Mouse (Mus musculus): ENCODE measurements around the gene Itgb7. TPM values are rescaled to one million over a fixed set of nuclear protein-coding genes. Genes with fewer than 3 reads are reported as not detected.

Itgb7 gene
- polyA plus RNA-seq, 1 experiment from 2014 or later, result 1.6 TPM

DNA sequence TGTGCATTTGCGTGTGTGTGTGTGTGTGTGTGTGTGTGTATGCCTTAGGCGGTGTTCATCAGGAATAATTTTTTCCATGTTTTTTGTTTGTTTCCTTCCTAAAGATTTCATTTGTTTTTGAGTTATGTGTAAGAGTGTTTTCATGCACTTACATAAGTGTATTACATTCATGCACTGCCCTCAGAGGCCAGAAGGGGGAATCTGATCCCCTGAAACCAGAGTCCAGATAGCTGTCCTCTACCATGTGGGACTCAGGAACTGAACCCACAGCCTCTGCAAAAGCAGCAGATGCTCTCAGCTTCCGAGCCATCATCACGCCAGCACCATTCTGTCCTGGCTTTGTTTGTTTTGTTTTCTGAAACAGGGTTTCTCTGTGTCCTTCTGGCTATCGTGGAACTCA is 33.8 kb upstream of the Itgb7 start:
- Histone ChIP-seq H3K27ac (ENCODE audit: low read depth, low read length) (no peak overlapping the region), H3K4me1 (ENCODE audit: control insufficient read depth, insufficient read depth, low read length) (no peaks in the 10 kb centered on the region), H3K4me3 (ENCODE audit: low read depth, low read length) (no peak overlapping the region), H3K4me2 (ENCODE audit: low read depth, low read length) (no peak overlapping the region), H3K27me3 (ENCODE audit: control insufficient read depth, insufficient read depth, low read length) (no peaks in the 10 kb centered on the region; the same call in 1 of the 2 replicates), H3K9me3 (ENCODE audit: control insufficient read depth, low read length) (no peaks in the 10 kb centered on the region), H3K9ac (replicated peaks; ENCODE audit: low read depth, low read length) (no peak overlapping the region), H3K36me3 (ENCODE audit: control insufficient read depth, insufficient read depth, low read length) (no peaks in the 10 kb centered on the region)
- ATAC-seq (ENCODE audit: low read depth), result no peak
- 87% methylated on average over 5 of the region's 5 CpGs for WGBS

DNA sequence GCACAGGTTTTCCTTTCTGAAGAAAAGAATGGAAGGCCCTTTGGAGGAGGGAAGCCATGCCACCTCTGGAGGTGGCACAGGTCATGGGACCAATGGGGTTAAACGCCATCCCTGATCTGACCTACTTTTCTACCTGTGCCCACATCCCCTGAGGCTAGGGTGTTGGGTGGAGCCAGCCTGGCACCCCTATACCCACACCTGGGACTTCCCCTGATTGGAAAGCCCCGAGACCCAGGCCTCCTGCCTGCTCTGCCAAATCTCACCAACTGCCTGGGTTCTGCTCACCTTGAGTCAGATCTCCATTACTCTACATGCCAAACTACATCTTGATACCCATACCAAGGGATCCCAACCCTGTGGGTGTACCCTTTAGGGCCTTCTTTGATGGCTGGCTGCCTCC is 31.3 kb upstream of the Itgb7 start:
- no peak overlapping the region for H3K4me2 ChIP-seq (ENCODE audit: low read depth, low read length)
- H3K27me3 ChIP-seq (ENCODE audit: control insufficient read depth, insufficient read depth, low read length), result peaks cover 5% of the 10 kb centered on the region; the same call in 1 of the 2 replicates
- ATAC-seq (ENCODE audit: low read depth), result no peak
- 80% methylated on average over 2 of the region's 2 CpGs for WGBS
- no peak overlapping the region for H3K4me3 ChIP-seq (ENCODE audit: low read depth, low read length)
- H3K4me1 ChIP-seq (ENCODE audit: control insufficient read depth, insufficient read depth, low read length), result no peaks in the 10 kb centered on the region
- no peaks in the 10 kb centered on the region for H3K9me3 ChIP-seq (ENCODE audit: control insufficient read depth, low read length)
- no peak overlapping the region for H3K27ac ChIP-seq (ENCODE audit: low read depth, low read length)
- H3K36me3 ChIP-seq (ENCODE audit: control insufficient read depth, insufficient read depth, low read length), result no peaks in the 10 kb centered on the region
- H3K9ac ChIP-seq (replicated peaks; ENCODE audit: low read depth, low read length), result no peak overlapping the region

DNA sequence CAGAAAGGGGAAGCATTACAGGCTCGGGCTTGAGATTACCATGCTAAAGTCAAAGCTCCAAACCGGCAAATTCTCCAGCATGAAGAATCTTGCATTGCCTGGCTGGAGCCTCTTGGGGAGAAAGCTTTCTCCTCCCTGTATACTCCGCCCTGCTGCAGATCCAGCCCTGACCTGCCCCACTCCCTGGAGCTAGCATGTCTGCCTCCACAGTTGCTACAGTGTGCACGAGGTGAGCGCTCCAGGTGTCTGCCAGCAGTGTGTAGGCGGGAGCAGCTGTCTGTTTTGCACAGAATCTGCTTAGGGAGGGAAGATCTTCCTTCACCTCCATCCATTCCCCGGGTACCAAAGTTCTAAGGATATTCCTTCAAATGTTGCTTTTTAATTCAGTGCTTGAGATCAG is 30.8 kb upstream of the Itgb7 start:
- H3K36me3 ChIP-seq (ENCODE audit: control insufficient read depth, insufficient read depth, low read length), result no peaks in the 10 kb centered on the region
- no peak overlapping the region for H3K27ac ChIP-seq (ENCODE audit: low read depth, low read length)
- H3K4me3 ChIP-seq (ENCODE audit: low read depth, low read length), result no peak overlapping the region
- H3K4me2 ChIP-seq (ENCODE audit: low read depth, low read length), result no peak overlapping the region
- no peak for ATAC-seq (ENCODE audit: low read depth)
- peaks cover 8% of the 10 kb centered on the region; the same call in 1 of the 2 replicates for H3K27me3 ChIP-seq (ENCODE audit: control insufficient read depth, insufficient read depth, low read length)
- peaks cover under 1% of the 10 kb centered on the region; the same call in 1 of the 2 replicates for H3K4me1 ChIP-seq (ENCODE audit: control insufficient read depth, insufficient read depth, low read length)
- no peak overlapping the region for H3K9ac ChIP-seq (replicated peaks; ENCODE audit: low read depth, low read length)
- 60% methylated on average over 7 of the region's 7 CpGs for WGBS
- H3K9me3 ChIP-seq (ENCODE audit: control insufficient read depth, low read length), result no peaks in the 10 kb centered on the region

DNA sequence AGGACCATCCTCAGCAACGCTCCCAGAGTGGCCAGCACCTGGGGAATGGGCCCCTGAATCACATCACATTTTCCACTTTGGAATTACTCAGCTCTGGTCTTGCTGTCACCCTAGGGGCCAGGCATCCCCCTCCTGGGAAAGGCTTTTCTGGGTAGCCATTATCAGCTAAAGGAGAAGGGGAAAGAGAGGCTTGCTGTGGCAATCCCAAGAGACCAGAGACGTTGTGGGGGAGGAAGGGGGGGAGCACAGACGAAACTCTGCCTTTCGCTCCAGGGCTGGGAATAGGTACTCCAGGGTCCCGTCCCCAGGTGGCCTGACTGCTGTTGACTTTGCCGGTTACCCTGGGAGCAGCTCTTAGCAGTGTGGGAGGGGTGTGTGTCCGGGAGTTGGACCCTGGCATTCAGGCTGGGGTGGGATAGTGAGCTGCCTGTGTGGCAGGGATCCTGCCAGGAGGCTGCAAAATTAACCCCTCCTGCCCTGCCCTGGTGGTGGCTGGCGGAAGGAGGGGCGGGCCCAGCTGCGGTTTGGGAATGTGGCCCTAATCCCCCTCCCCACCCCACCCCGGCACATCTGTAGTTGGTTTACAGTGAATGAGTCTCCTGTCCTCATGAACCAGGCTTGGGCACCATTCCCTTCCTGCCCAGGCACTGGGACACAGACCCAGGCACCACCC is 27.0 kb upstream of the Itgb7 start:
- WGBS, result 16% methylated on average over 11 of the region's 11 CpGs
- H3K4me2 ChIP-seq (ENCODE audit: low read depth, low read length), result no peak overlapping the region

DNA sequence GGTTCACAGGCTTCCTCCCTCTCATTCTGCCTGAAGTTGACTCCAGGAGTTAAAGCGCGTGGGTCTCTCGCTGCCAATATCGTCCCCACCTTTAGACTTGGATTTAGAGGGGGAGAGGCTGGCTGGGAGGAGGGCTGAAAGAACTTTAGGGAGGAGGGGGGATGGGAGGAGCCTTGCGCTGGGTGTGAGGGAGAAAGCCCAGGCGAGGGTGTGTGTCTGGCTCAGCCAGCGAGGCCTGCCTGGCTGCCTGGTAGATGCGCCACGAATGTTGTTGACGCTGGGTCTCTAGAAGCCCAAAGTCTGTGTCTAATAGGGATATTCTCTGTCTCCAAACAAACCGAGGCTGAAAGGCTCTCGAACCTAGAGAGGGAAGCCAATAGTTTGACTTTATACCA is 26.3 kb upstream of the Itgb7 start:
- H3K27me3 ChIP-seq (ENCODE audit: control insufficient read depth, insufficient read depth, low read length), result peaks cover 13% of the 10 kb centered on the region; the same call in 1 of the 2 replicates
- H3K9ac ChIP-seq (replicated peaks; ENCODE audit: low read depth, low read length), result no peak overlapping the region
- WGBS, result 6% methylated on average over 12 of the region's 12 CpGs
- H3K36me3 ChIP-seq (ENCODE audit: control insufficient read depth, insufficient read depth, low read length), result no peaks in the 10 kb centered on the region
- peak overlapping the region; percentile 50 for H3K4me3 ChIP-seq (ENCODE audit: low read depth, low read length)
- no peaks in the 10 kb centered on the region for H3K9me3 ChIP-seq (ENCODE audit: control insufficient read depth, low read length)
- H3K4me1 ChIP-seq (ENCODE audit: control insufficient read depth, insufficient read depth, low read length), result peaks cover 4% of the 10 kb centered on the region; the same call in 1 of the 2 replicates
- no peak overlapping the region for H3K27ac ChIP-seq (ENCODE audit: low read depth, low read length)
- no peak for ATAC-seq (ENCODE audit: low read depth)
- H3K4me2 ChIP-seq (ENCODE audit: low read depth, low read length), result peak overlapping the region; percentile 92

More for the DNA sequence above, 27.0 kb upstream of the Itgb7 start:
- Histone ChIP-seq H3K9ac (replicated peaks; ENCODE audit: low read depth, low read length) (no peak overlapping the region), H3K36me3 (ENCODE audit: control insufficient read depth, insufficient read depth, low read length) (no peaks in the 10 kb centered on the region), H3K4me1 (ENCODE audit: control insufficient read depth, insufficient read depth, low read length) (peaks cover 4% of the 10 kb centered on the region; the same call in 1 of the 2 replicates), H3K4me3 (ENCODE audit: low read depth, low read length) (no peak overlapping the region), H3K27me3 (ENCODE audit: control insufficient read depth, insufficient read depth, low read length) (peaks cover 13% of the 10 kb centered on the region; the same call in 1 of the 2 replicates), H3K27ac (ENCODE audit: low read depth, low read length) (no peak overlapping the region), H3K9me3 (ENCODE audit: control insufficient read depth, low read length) (no peaks in the 10 kb centered on the region)
- no peak for ATAC-seq (ENCODE audit: low read depth)

DNA sequence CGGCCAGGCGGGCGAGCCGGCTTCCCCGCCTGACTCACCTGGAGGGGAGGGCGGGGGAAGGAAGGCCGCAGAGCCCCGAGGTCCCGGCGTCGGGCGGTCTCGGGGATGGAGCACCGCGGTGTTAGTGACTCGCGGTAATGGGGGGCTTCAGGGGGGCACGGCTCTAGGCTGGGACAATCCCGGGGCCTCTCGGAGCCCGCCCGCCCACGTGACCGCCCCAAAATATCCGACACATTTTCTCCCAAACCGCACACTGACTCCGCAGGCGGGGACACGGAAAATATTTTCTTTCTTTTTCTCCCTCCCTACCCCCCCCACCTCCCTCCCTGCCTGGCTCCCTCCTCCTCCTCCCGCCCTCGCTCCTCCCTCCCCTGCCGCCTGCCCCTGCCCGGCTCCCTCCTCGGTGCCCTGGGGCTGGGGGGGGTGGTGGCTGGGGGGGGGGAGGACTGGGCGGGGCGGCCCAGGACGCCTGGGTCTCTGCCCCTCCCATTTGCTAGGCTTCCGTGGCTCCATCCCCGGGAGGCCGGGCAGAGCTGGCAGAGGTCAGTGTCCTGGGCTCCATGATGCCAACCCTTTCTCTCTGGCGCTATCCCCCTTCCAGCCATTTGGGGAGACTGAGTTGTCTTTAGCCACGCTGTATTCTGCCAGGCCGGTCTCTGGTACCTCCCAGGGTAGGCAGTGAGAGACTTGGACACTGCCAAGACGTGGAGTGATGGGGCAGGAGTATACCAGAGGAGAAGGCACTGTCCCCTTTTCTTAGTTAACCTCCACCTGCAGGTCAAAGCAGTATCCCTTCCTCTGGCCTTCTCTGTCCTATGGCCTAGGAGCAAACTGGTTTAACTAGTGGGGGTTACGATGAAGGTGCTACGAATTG is 25.7 kb upstream of the Itgb7 start, which contains the start of gene Rarg:
Gene Rarg, minus strand, starts transcription at position 316 of the 874 bp plus-strand sequence.
- no peak within 1 kb of the TSS for H3K27ac ChIP-seq (ENCODE audit: low read depth, low read length)
- H3K9ac ChIP-seq (replicated peaks; ENCODE audit: low read depth, low read length), result peak within 1 kb of the TSS; percentile 47
- peaks cover 13% of the 10 kb centered on the region; the same call in 1 of the 2 replicates for H3K27me3 ChIP-seq (ENCODE audit: control insufficient read depth, insufficient read depth, low read length)
- H3K36me3 ChIP-seq (ENCODE audit: control insufficient read depth, insufficient read depth, low read length), result no peaks in the 10 kb centered on the region
- H3K4me2 ChIP-seq (ENCODE audit: low read depth, low read length), result peak within 1 kb of the TSS; percentile 92
- ATAC-seq (ENCODE audit: low read depth), result peak; percentile 42; the same call in 1 of the 2 replicates
- 1% methylated on average over 37 of the region's 46 CpGs for WGBS
- H3K4me3 ChIP-seq (ENCODE audit: low read depth, low read length), result peak within 1 kb of the TSS; percentile 50
- no peaks in the 10 kb centered on the region for H3K9me3 ChIP-seq (ENCODE audit: control insufficient read depth, low read length)
- H3K4me1 ChIP-seq (ENCODE audit: control insufficient read depth, insufficient read depth, low read length), result peaks cover 4% of the 10 kb centered on the region; the same call in 1 of the 2 replicates

DNA sequence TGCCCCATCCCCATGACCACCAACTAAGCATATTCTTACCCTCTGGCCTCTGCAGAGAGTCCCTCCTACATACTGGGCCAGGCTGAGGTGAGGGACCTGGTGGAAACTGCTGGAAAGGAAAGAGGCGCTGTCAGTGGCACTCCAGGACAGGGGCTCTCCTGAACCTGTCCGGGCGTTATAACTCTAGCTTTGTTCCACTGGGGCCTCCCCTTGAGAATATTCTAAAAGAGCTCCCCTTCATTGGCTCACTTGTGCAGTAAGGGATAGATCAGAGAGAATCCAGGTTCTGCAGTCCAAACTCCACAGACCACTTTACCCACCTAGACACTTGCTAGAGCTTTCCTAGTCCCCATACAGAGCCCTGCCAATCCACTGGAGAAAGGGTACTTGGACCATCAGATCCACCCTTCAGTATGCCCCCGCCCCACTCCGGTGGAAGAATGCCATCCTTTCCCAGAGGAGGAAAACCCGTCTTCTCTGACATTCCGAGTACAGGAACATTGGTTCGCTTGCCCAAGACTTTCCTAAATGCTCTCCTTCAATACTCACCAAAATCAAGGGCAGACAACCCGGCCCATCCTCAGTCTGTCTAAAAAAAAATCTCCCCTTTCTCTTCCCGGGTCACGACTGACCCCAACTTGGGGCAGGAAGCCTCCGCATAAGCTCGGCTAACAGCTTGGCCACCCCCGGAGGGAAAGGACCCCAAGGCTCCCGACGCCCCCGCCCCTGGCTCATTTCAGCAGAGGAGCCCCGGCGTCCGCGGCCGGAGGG is 24.9 kb upstream of the Itgb7 start:
- Histone ChIP-seq H3K9me3 (ENCODE audit: control insufficient read depth, low read length) (no peaks in the 10 kb centered on the region), H3K36me3 (ENCODE audit: control insufficient read depth, insufficient read depth, low read length) (no peaks in the 10 kb centered on the region), H3K9ac (replicated peaks; ENCODE audit: low read depth, low read length) (peak overlapping the region; percentile 47), H3K4me2 (ENCODE audit: low read depth, low read length) (peak overlapping the region; percentile 92), H3K4me1 (ENCODE audit: control insufficient read depth, insufficient read depth, low read length) (peaks cover 4% of the 10 kb centered on the region; the same call in 1 of the 2 replicates), H3K27ac (ENCODE audit: low read depth, low read length) (no peak overlapping the region), H3K4me3 (ENCODE audit: low read depth, low read length) (peak overlapping the region; percentile 50), H3K27me3 (ENCODE audit: control insufficient read depth, insufficient read depth, low read length) (peaks cover 13% of the 10 kb centered on the region; the same call in 1 of the 2 replicates)
- ATAC-seq (ENCODE audit: low read depth), result peak; percentile 9; the same call in 1 of the 2 replicates
- 7% methylated on average over 22 of the region's 22 CpGs for WGBS

DNA sequence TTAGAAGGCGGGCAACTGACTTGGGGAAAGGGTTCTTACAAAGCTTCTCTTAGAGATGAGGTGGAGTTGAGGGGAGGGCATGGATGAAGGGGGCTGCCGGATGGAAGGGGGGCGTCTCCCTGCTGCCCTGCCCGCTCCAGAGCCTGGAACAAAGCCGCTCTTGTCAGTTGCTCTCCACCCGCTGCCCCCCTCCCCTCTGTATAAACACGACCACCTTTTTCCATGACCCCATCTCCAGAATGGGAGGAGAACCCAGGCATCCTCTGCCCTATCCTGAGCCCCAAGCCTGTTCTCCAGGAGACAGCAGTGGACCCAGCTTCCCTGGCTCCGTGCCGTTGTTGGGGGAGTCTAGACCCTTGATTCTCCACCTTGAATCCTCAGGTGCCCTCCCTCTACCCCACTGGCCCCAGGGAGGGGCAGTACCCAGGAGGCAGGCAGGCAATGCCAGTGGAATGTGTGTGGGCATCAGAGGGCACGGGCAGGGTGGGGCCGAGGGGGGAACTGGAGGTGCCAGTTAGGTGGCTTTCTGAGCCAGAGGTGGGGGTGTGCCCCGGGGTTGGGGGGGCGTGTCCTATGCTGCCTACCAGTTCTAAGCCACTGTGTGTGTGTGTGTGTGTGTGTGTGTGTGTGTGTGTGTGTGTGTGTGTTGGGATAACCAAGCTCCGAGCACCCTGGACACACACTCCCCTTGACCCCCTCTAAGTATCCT is 24.0 kb upstream of the Itgb7 start:
- H3K9ac ChIP-seq (replicated peaks; ENCODE audit: low read depth, low read length), result no peak overlapping the region
- no peak overlapping the region for H3K4me2 ChIP-seq (ENCODE audit: low read depth, low read length)
- peaks cover 13% of the 10 kb centered on the region; the same call in 1 of the 2 replicates for H3K27me3 ChIP-seq (ENCODE audit: control insufficient read depth, insufficient read depth, low read length)
- H3K4me3 ChIP-seq (ENCODE audit: low read depth, low read length), result no peak overlapping the region
- H3K36me3 ChIP-seq (ENCODE audit: control insufficient read depth, insufficient read depth, low read length), result no peaks in the 10 kb centered on the region
- 67% methylated on average over 14 of the region's 14 CpGs for WGBS
- no peaks in the 10 kb centered on the region for H3K9me3 ChIP-seq (ENCODE audit: control insufficient read depth, low read length)
- H3K27ac ChIP-seq (ENCODE audit: low read depth, low read length), result no peak overlapping the region
- peaks cover 4% of the 10 kb centered on the region; the same call in 1 of the 2 replicates for H3K4me1 ChIP-seq (ENCODE audit: control insufficient read depth, insufficient read depth, low read length)
- no peak for ATAC-seq (ENCODE audit: low read depth)

All from neural tube, embryonic 14.5 days (tissue).